Mouse (Mus musculus) kidney, embryonic 15.5 days (tissue): ENCODE data around the gene Ugt1a9. TPM values are rescaled to one million over a fixed set of nuclear protein-coding genes. Genes with fewer than 3 reads are reported as not detected.
"Not testable (repeated sequence)": the region's sequence is repeated elsewhere in the genome, so short reads cannot be mapped to it uniquely, and the experiment has no call there.

Experiments used
- ATAC-seq: fragments of 200-750 bp; cut with Nextera tagmentation; replicated peaks from 2 replicates; pipeline ENCODE4 v1.8.0; 2017; ENCODE audit warnings: moderate TSS enrichment; ENCODE audit not compliant: low FRiP score
- H3K27ac ChIP-seq: fragments of 300-500 bp; sonication (generic); 2 replicates; pipeline ENCODE4 v1.5.1; 2015; ENCODE audit warnings: mild to moderate bottlenecking, inconsistent platforms
- H3K27me3 ChIP-seq: fragments of 300-500 bp; sonication (generic); 2 replicates; pipeline ENCODE4 v1.6.1; 2015; ENCODE audit warnings: inconsistent platforms
- H3K36me3 ChIP-seq: fragments of 300-500 bp; sonication (generic); 2 replicates; pipeline ENCODE4 v1.6.1; 2015; ENCODE audit warnings: inconsistent platforms
- H3K4me1 ChIP-seq: fragments of 300-500 bp; sonication (generic); 2 replicates; pipeline ENCODE4 v1.6.1; 2015; ENCODE audit warnings: inconsistent platforms
- H3K4me2 ChIP-seq: fragments of 300-500 bp; sonication (generic); 2 replicates; pipeline ENCODE4 v1.6.1; 2015; ENCODE audit warnings: moderate library complexity, mild to moderate bottlenecking, inconsistent platforms
- H3K4me3 ChIP-seq: fragments of 300-500 bp; sonication (generic); replicated peaks from 2 replicates; pipeline ENCODE4 v1.5.1; 2015; ENCODE audit warnings: mild to moderate bottlenecking, inconsistent platforms
- H3K9ac ChIP-seq: fragments of 300-500 bp; sonication (generic); 2 replicates; pipeline ENCODE4 v1.6.1; 2015; ENCODE audit warnings: mild to moderate bottlenecking, inconsistent platforms
- H3K9me3 ChIP-seq: fragments of 300-500 bp; sonication (generic); replicated peaks from 2 replicates; pipeline ENCODE4 v1.6.1; 2016; ENCODE audit warnings: inconsistent platforms
- WGBS: fragments of 180-500 bp; shearing (Covaris S2); methylation state at CpG from one replicate; pipeline ENCODE4 v1.1.7; 2015; ENCODE audit warnings: mixed read lengths; 5-methylcytosine and 5-hydroxymethylcytosine counted together
- polyA plus RNA-seq: library from polyadenylated mRNA; unstranded; fragments of >200 nt; fragmentation: Nextera tagmentation; extraction: Ambion mirVana; gene quantifications from 2 replicates; pipeline ENCODE4 v1.2.1, GENCODE M21; 2015

Gene Ugt1a9
- polyA plus RNA-seq, 1 experiment from 2014 or later = 4.7 TPM

DNA sequence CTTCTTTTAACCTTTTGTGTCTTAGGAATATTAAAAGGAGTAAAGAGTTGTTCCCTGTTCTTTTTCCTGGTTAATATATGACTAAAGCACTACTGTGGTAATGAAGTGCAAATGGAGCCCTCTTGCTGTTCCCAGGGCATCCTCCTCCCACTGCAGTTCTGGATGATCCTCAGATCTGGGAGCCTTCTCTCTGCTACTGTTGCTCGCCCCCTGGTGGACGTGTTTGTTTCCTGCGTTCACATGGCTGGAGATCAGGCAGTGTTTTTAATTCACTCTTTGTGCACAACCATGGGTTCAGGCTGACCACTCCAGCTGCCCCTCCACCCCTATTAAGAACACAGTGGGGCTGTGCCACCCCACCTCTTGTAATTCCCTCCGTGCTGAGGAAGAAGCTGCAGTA is 50.0 kb downstream of the Ugt1a9 start:
- H3K36me3 ChIP-seq, H3K27me3 ChIP-seq, H3K4me2 ChIP-seq, H3K9me3 ChIP-seq, H3K27ac ChIP-seq, H3K4me3 ChIP-seq, H3K9ac ChIP-seq, H3K4me1 ChIP-seq: not testable (repeated sequence)
- ATAC-seq = peak; percentile 56; the same call in 1 of the 2 replicates
- WGBS = 13% methylated on average over 4 of the region's 4 CpGs

DNA sequence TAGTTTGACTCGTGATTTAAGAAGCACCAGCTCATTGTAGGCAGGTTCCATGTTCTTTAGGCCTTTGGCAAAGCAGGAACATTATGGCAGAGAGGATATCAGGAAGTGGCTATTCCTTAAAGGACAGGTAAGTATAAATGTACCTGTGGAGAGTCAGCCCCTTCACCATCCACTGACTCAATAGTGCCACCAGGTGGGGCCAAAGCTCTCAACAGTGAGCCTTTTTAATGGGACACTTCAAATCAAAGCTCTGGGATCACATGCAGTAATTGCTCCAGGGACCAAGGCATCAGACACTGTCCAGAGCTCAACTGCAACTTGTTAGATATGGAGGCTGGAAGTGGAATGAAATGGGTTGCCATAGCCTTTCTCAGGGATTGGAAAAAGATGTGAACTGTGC is 50.9 kb downstream of the Ugt1a9 start:
- ATAC-seq, H3K4me2 ChIP-seq, H3K27me3 ChIP-seq, H3K36me3 ChIP-seq, H3K9me3 ChIP-seq, H3K4me1 ChIP-seq, H3K27ac ChIP-seq, H3K9ac ChIP-seq, H3K4me3 ChIP-seq: not testable (repeated sequence)
- no CpG with 5 or more reads among the region's 1 CpGs for WGBS

DNA sequence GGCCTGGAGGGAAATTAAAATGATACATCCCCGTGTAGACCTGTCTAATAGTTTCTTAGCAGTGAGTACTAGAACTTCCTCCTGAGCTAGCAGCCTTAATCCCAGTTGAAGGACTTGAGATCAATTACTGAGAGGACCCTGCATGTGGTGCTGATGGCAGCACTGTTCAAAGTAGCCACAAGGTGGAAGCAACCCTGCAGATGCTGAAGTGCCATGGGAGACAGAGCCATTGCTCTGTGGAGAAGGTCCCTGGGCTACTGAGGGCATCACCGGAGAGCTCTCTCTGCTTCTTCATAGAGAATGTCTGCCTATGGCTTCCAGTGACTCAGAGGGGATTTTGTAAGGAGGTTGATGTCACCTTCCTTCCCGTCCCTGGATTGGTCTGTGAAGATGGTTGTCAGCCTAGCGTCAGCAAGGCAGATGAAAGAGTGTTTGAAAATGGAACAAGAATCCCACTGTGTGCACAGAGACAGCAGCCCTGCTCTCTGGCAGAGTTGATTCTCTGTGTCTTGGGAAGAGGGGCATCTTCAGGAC is 55.3 kb downstream of the Ugt1a9 start:
- H3K9me3 ChIP-seq, H3K9ac ChIP-seq, H3K4me3 ChIP-seq, H3K27me3 ChIP-seq, H3K36me3 ChIP-seq, ATAC-seq, H3K4me1 ChIP-seq, H3K4me2 ChIP-seq, H3K27ac ChIP-seq: not testable (repeated sequence)
- WGBS = 81% methylated on average over 4 of the region's 4 CpGs

DNA sequence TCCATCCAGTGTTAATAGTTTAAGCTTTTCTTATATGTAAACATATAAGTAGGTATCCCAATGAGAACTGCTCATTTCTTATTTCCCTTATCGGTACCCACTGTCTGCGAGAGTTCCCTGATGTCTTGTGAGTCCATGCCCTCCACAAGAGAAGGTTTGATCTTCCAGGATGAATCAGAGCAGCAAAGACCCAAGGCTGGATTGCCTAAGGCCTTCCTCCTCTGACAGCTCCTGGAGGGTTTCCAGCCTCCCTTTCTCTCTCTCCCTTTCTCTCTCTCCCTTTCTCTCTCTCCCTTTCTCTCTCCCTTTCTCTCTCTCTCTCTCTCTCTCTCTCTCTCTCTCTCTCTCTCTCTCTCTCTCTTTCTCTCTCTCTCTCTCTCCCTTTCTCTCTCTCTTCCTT is 58.5 kb downstream of the Ugt1a9 start:
- H3K4me3 ChIP-seq, H3K27ac ChIP-seq, H3K4me1 ChIP-seq, H3K4me2 ChIP-seq, H3K27me3 ChIP-seq, ATAC-seq, H3K9me3 ChIP-seq, H3K36me3 ChIP-seq, H3K9ac ChIP-seq: not testable (repeated sequence)
- 93% methylated on average over 2 of the region's 2 CpGs for WGBS

DNA sequence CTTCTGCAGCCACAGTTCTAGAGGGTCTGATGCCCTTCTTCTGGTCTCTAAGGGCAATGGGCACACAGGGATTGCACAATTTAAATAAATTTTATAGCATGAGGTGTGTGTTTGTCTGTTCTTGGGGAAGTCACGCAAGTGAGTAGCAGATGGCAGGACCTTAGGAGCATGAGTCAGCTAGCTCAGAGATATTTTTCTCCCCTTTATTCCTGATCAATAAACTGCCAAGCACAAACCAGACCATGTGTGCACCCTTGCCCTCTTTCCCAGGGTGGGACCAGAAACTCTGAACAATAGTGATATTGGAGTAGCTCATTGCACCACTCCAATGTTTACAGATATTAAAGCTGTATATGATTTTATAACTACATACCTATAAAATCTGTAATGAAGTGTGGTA is 59.6 kb downstream of the Ugt1a9 start:
- WGBS = 88% methylated on average over 1 of the region's 1 CpGs
- not testable (repeated sequence) for H3K4me2 ChIP-seq, H3K9me3 ChIP-seq, H3K27ac ChIP-seq, H3K4me3 ChIP-seq, ATAC-seq, H3K9ac ChIP-seq, H3K27me3 ChIP-seq, H3K36me3 ChIP-seq
- H3K4me1 ChIP-seq = peaks cover 11% of the 10 kb centered on the region

DNA sequence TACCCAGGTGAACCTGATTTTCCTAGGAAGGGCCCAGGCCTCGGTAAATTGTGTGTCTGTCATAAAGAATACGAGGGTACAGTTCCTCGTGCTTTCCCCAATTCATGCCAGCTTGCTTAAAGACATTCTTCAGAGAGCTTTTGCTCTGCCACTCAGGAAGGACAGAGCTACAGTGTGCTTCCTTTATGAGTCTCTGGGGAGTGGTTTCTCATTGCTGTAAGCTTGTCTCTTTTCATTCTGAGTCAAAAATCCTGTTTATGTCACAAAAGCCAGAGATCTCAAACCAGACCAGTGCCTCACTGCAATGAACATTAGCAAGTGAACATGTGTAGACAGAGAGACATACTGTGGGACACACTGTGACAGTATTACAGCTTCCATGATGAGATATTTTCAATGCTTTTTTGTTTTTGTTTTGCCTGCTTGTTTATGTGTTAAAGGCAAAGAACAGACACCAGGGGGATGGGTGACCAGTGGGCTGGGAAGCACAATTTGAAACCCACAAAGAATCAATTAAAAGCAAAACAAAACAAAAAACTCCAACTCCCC is 63.4 kb downstream of the Ugt1a9 start:
- Histone ChIP-seq H3K27ac (peak overlapping the region; percentile 71), H3K9me3 (no peaks in the 10 kb centered on the region), H3K4me2 (no peak overlapping the region), H3K36me3 (no peaks in the 10 kb centered on the region), H3K4me1 (peaks cover 11% of the 10 kb centered on the region), H3K9ac (no peak overlapping the region), H3K4me3 (no peak overlapping the region), H3K27me3 (no peaks in the 10 kb centered on the region)
- WGBS = 48% methylated on average over 3 of the region's 3 CpGs
- no peak for ATAC-seq

DNA sequence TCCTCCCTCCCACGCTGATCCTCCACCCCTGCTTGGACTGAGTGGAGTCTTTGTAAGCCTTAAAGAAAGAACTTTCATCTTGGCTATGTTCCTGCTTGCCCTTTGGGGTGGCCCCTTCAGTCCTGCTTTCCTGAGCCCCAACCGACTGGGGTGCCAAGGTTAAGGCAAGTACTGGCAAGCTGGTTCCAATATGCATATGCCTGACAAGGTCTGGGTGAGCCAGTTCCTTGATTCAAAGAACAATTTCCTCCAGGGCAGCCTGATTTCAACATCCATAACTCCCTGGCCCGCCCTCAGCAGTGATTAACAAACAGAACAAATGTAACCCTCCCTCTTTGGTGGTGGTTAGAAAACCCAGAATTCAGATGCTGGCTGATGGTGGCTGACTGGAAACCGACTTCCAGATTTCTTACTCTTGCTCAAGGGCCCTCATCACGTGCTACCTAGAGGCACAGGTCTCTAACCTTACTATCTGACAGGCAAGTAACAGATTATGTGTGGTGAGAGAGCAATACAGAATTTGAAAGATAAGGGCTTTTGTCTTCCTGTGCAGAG is 63.9 kb downstream of the Ugt1a9 start, which contains the start of gene Ugt1a6a:
Ugt1a6a (plus strand) TSS at position 353 of the 555 bp plus-strand sequence.
- WGBS = 34% methylated on average over 5 of the region's 5 CpGs
- H3K27me3 ChIP-seq, H3K9me3 ChIP-seq, H3K4me2 ChIP-seq, H3K4me3 ChIP-seq, H3K9ac ChIP-seq, H3K36me3 ChIP-seq, ATAC-seq: not testable (repeated sequence)
- H3K27ac ChIP-seq = peak within 1 kb of the TSS; percentile 71
- H3K4me1 ChIP-seq = peaks cover 11% of the 10 kb centered on the region

DNA sequence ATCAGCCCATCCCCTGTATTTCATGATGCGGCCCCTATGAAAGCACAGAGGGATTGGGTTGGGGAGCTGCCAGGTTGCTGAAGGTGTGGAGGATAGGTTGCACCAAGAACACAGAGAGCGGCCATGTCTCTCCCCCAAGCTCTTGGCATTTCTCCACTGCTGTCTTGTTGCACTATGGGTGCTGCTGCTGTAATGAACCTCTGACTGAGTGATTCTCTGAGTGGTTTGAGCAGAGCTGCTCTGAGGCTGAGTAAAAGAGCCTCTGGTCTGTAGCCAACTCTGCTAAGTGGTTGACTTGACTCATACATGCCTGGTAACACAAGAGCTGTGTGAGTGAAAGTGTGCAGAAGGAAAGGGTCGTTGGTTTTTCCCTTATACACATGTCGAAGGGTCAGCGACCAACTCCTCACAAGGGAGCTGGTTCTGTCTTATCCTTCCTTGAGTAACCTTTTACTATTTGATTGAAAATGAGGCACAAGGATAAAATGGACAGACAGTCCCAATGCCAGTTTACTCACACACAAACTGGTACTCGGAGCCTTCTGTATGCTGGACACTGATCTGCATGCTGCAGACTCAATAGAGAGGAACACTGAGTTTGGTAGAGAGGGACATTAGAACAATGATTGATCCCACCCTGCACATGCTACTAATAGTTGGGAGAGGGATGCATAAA is 64.8 kb downstream of the Ugt1a9 start:
- H3K27ac ChIP-seq, H3K4me2 ChIP-seq, H3K9ac ChIP-seq, H3K36me3 ChIP-seq, H3K4me3 ChIP-seq, H3K27me3 ChIP-seq, ATAC-seq, H3K9me3 ChIP-seq: not testable (repeated sequence)
- peaks cover 11% of the 10 kb centered on the region for H3K4me1 ChIP-seq
- WGBS = 96% methylated on average over 6 of the region's 6 CpGs

DNA sequence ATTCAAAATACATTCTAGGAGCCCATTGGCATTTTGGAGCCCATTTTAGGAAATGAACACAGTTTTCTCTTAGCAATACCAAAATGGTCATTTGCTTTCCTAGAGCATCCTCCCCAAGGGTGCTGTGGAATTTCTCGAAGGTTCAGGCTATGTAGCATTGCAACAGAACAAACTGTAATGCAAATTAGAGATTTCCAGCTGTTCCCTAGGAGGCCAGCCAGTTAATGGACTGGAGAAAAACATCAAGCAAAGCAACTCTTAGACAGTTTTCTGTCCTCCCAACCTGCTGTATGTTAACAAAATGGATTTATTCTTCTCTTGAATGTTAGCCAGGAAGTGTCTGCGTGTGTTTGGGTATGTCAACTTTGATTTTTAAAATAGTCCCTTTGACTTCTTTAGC is 66.0 kb downstream of the Ugt1a9 start:
- H3K9me3 ChIP-seq = no peaks in the 10 kb centered on the region
- H3K36me3 ChIP-seq = no peaks in the 10 kb centered on the region
- WGBS = 59% methylated on average over 2 of the region's 2 CpGs
- H3K4me3 ChIP-seq = no peak overlapping the region
- no peak overlapping the region for H3K9ac ChIP-seq
- H3K4me2 ChIP-seq = no peak overlapping the region
- H3K4me1 ChIP-seq = peaks cover 11% of the 10 kb centered on the region
- no peak for ATAC-seq
- H3K27ac ChIP-seq = no peak overlapping the region
- no peaks in the 10 kb centered on the region for H3K27me3 ChIP-seq

DNA sequence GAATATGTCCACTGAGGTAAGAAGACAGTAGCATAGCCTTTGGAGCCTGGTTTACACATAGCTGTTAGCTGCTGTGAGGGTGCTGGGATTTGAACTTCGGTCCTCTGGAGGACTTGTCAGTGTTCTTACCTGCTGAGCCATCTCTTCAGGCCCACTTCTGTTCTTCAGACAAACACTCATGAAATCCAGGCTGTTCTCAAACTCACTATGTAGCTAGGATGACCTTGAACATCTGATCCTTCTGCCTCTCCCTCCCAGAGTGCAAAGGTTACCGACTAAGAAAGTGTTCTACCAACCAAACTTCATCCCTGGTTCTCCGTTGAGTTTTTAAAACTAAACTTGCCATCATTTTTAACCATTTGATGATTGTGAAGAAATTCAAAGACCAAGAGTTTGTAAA is 66.7 kb downstream of the Ugt1a9 start:
- Histone ChIP-seq H3K4me3 (no peak overlapping the region), H3K27me3 (no peaks in the 10 kb centered on the region), H3K27ac (no peak overlapping the region), H3K9me3 (no peaks in the 10 kb centered on the region), H3K9ac (no peak overlapping the region), H3K4me1 (peaks cover 11% of the 10 kb centered on the region), H3K4me2 (no peak overlapping the region), H3K36me3 (no peaks in the 10 kb centered on the region)
- WGBS = 82% methylated on average over 3 of the region's 3 CpGs
- ATAC-seq = no peak

DNA sequence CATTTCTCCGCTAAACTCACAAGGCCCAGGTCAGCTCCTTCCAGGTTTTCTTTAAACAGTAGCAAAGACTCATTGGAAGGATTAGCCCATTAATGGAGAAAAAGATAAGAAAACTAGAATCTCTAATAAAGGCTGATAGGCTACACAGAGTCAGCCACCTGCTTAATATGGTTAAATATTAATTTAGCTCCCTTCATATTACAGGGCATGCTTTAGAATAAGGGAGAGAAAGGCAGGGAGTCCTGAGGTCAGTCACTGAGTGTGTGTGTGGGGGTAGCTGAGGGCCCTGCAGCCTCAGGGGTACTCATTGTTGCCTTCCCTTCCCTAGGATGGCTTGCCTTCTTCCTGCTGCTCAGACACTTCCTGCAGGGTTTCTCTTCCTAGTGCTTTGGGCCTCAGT is 67.5 kb downstream of the Ugt1a9 start:
- 82% methylated on average over 1 of the region's 1 CpGs for WGBS
- Histone ChIP-seq H3K4me1 (peaks cover 11% of the 10 kb centered on the region), H3K9ac (no peak overlapping the region), H3K36me3 (no peaks in the 10 kb centered on the region), H3K9me3 (no peaks in the 10 kb centered on the region), H3K4me2 (no peak overlapping the region), H3K27ac (no peak overlapping the region), H3K27me3 (no peaks in the 10 kb centered on the region), H3K4me3 (no peak overlapping the region)
- ATAC-seq = no peak

DNA sequence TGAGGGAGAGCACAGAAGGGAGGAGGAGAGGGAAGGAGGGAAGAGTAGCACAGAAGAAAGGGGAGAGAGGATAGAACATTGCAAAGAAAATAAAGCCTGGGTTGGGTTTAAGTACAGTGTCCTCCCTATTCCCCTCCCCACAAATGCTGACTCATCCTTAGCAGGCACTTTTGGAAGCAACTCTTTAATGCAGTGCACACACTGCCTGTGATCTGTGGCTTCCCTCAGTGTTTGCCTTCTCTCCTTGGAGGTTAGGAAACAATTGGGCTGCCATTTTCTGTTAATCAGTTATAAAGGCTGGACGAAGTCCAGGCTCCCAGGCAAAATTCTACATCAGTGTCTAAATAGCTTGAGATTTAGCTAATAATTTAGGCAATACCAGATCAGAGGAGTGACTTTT is 69.9 kb downstream of the Ugt1a9 start:
- H3K4me2 ChIP-seq, H3K9me3 ChIP-seq, H3K4me1 ChIP-seq, H3K4me3 ChIP-seq, H3K36me3 ChIP-seq, H3K9ac ChIP-seq, H3K27me3 ChIP-seq, H3K27ac ChIP-seq: not testable (repeated sequence)
- 43% methylated on average over 1 of the region's 1 CpGs for WGBS
- ATAC-seq = peak; percentile 83
